Mouse (Mus musculus) embryonic facial prominence, embryonic 12.5 days (tissue): ENCODE data around the gene Calml4. TPM values are rescaled to one million over a fixed set of nuclear protein-coding genes. Genes with fewer than 3 reads are reported as not detected.
"Not testable (repeated sequence)": the region's sequence is repeated elsewhere in the genome, so short reads cannot be mapped to it uniquely, and the experiment has no call there.

Experiments
- ATAC-seq: fragments of 200-750 bp; cut with Nextera tagmentation; 2 replicates; pipeline ENCODE4 v1.8.0; 2017; ENCODE audit not compliant: insufficient number of reproducible peaks, insufficient read depth, low FRiP score, low TSS enrichment
- H3K27ac ChIP-seq: fragments of 300-500 bp; sonication (generic); 2 replicates; pipeline ENCODE4 v1.5.1; 2016; ENCODE audit warnings: mild to moderate bottlenecking
- H3K27me3 ChIP-seq: fragments of 300-500 bp; sonication (generic); 2 replicates; pipeline ENCODE4 v1.6.1; 2016; ENCODE audit warnings: mild to moderate bottlenecking, moderate library complexity
- H3K36me3 ChIP-seq: fragments of 300-500 bp; sonication (generic); 2 replicates; pipeline ENCODE4 v1.6.1; 2016; ENCODE audit warnings: mild to moderate bottlenecking
- H3K4me1 ChIP-seq: fragments of 300-500 bp; sonication (generic); 2 replicates; pipeline ENCODE4 v1.6.1; 2016
- H3K4me2 ChIP-seq: fragments of 300-500 bp; sonication (generic); replicated peaks from 2 replicates; pipeline ENCODE4 v1.6.1; 2016; ENCODE audit warnings: mild to moderate bottlenecking, moderate library complexity
- H3K4me3 ChIP-seq: fragments of 300-500 bp; sonication (generic); 2 replicates; pipeline ENCODE4 v1.5.1; 2016; ENCODE audit warnings: mild to moderate bottlenecking
- H3K9ac ChIP-seq: fragments of 300-500 bp; sonication (generic); 2 replicates; pipeline ENCODE4 v1.6.1; 2016; ENCODE audit warnings: mild to moderate bottlenecking, moderate library complexity
- H3K9me3 ChIP-seq: fragments of 300-500 bp; sonication (generic); 2 replicates; pipeline ENCODE4 v1.6.1; 2016; ENCODE audit warnings: mild to moderate bottlenecking, moderate library complexity
- WGBS: fragments of 180-500 bp; shearing (Covaris S2); methylation state at CpG from one replicate; pipeline ENCODE4 v1.1.7; 2016; 5-methylcytosine and 5-hydroxymethylcytosine counted together
- polyA plus RNA-seq: library from polyadenylated mRNA; unstranded; fragments of >200 nt; fragmentation: Nextera tagmentation; extraction: Ambion mirVana; gene quantifications from 2 replicates; pipeline ENCODE4 v1.2.1, GENCODE M21; 2016

Gene Calml4
- polyA plus RNA-seq, 1 experiment from 2014 or later = 4.5 TPM

GRCm38 (mm10) chr9:62860102-62860501 lies 2.2 kb downstream of the Calml4 start:
- H3K27me3 ChIP-seq, H3K4me3 ChIP-seq, H3K4me2 ChIP-seq, ATAC-seq, H3K27ac ChIP-seq, H3K9ac ChIP-seq, H3K36me3 ChIP-seq, H3K9me3 ChIP-seq: not testable (repeated sequence)
- 59% methylated on average over 7 of the region's 7 CpGs for WGBS
- peaks cover 22% of the 10 kb centered on the region for H3K4me1 ChIP-seq

GRCm38 (mm10) chr9:62860866-62861265 lies 3.0 kb downstream of the Calml4 start:
- H3K36me3 ChIP-seq = no peaks in the 10 kb centered on the region
- no peaks in the 10 kb centered on the region for H3K9me3 ChIP-seq
- ATAC-seq = no peak
- H3K4me3 ChIP-seq = no peak overlapping the region
- no peak overlapping the region for H3K9ac ChIP-seq
- no peaks in the 10 kb centered on the region for H3K27me3 ChIP-seq
- WGBS = 48% methylated on average over 4 of the region's 4 CpGs
- H3K4me1 ChIP-seq = peaks cover 22% of the 10 kb centered on the region
- no peak overlapping the region for H3K4me2 ChIP-seq
- no peak overlapping the region for H3K27ac ChIP-seq

DNA sequence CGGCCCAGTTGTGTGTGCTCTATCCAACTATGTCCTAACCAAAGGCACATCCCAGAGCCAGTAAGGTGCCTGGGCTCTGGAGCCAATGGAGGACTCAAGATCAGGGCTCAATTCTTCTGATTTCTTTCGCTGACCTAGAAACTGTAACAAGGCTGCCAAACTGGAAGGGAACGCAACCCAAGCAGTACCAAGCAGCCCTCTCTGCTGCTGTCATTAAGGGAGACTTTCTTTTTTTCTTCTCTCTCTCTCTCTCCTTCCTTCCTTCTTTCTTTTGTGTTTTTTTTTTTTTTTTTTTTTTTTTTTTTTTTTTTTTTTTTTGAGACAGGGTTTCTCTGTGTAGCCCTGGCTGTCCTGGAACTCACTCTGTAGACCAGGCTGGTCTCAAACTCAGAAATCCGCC lies 11.4 kb downstream of the Calml4 start:
- H3K4me1 ChIP-seq, H3K4me3 ChIP-seq, ATAC-seq, H3K36me3 ChIP-seq, H3K9ac ChIP-seq, H3K4me2 ChIP-seq, H3K9me3 ChIP-seq, H3K27me3 ChIP-seq, H3K27ac ChIP-seq: not testable (repeated sequence)
- WGBS = 94% methylated on average over 3 of the region's 4 CpGs

- H3K4me2 ChIP-seq = no peak overlapping the region
- no peaks in the 10 kb centered on the region for H3K27me3 ChIP-seq
- no peak overlapping the region for H3K27ac ChIP-seq
- no peaks in the 10 kb centered on the region for H3K4me1 ChIP-seq
- ATAC-seq = no peak
- no peaks in the 10 kb centered on the region for H3K9me3 ChIP-seq
- H3K9ac ChIP-seq = no peak overlapping the region
- H3K4me3 ChIP-seq = no peak overlapping the region
- no peaks in the 10 kb centered on the region for H3K36me3 ChIP-seq
These were observed 12.8 kb downstream of the Calml4 start for GRCm38 (mm10) chr9:62870728-62871127.

- H3K9me3 ChIP-seq = no peaks in the 10 kb centered on the region
- no peaks in the 10 kb centered on the region for H3K27me3 ChIP-seq
- H3K4me2 ChIP-seq = no peak overlapping the region
- no peak overlapping the region for H3K4me3 ChIP-seq
- no peak overlapping the region for H3K27ac ChIP-seq
- H3K9ac ChIP-seq = no peak overlapping the region
- WGBS = 82% methylated on average over 7 of the region's 7 CpGs
- peaks cover 17% of the 10 kb centered on the region for H3K36me3 ChIP-seq
- H3K4me1 ChIP-seq = no peaks in the 10 kb centered on the region
- no peak for ATAC-seq
These were observed 19.2 kb downstream of the Calml4 start for GRCm38 (mm10) chr9:62876966-62877616.

GRCm38 (mm10) chr9:62877825-62878224 lies 19.9 kb downstream of the Calml4 start:
- Histone ChIP-seq H3K9me3 (no peaks in the 10 kb centered on the region), H3K27ac (no peak overlapping the region), H3K27me3 (no peaks in the 10 kb centered on the region), H3K4me3 (no peak overlapping the region), H3K4me2 (no peak overlapping the region), H3K9ac (no peak overlapping the region), H3K4me1 (no peaks in the 10 kb centered on the region), H3K36me3 (peaks cover 22% of the 10 kb centered on the region)
- ATAC-seq = no peak
- 88% methylated on average over 2 of the region's 2 CpGs for WGBS

DNA sequence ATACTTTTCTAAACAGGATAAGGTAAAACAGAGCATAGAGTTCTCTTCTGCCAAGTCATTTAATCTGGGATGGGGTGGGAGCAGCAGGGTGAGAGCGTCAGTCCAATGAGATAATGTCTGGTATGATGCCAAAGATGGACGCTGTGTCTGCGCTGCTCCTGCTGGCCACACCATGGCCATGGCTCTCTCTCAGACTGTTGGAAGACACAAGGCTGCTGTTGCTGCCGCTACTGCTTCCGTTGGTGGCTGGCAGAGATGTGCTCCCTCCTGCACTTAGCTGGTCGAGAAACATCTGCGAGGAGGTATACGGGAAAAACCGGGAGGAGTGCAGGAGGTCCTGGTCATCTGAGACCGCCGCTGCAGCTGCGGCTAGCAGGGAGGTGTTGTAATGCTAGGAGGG lies 24.0 kb downstream of the Calml4 start:
- Histone ChIP-seq H3K9ac (no peak overlapping the region), H3K27me3 (no peaks in the 10 kb centered on the region), H3K9me3 (no peaks in the 10 kb centered on the region), H3K36me3 (peaks cover 50% of the 10 kb centered on the region), H3K27ac (no peak overlapping the region), H3K4me3 (no peak overlapping the region), H3K4me1 (no peaks in the 10 kb centered on the region), H3K4me2 (no peak overlapping the region)
- no peak for ATAC-seq
- 78% methylated on average over 12 of the region's 12 CpGs for WGBS

- Histone ChIP-seq H3K27me3 (no peaks in the 10 kb centered on the region), H3K9ac (no peak overlapping the region), H3K4me1 (no peaks in the 10 kb centered on the region), H3K36me3 (peaks cover 26% of the 10 kb centered on the region), H3K4me2 (no peak overlapping the region), H3K9me3 (no peaks in the 10 kb centered on the region), H3K4me3 (no peak overlapping the region), H3K27ac (no peak overlapping the region)
- no peak for ATAC-seq
- WGBS = 71% methylated on average over 1 of the region's 1 CpGs
These were observed 36.6 kb downstream of the Calml4 start for GRCm38 (mm10) chr9:62894486-62894885.

DNA sequence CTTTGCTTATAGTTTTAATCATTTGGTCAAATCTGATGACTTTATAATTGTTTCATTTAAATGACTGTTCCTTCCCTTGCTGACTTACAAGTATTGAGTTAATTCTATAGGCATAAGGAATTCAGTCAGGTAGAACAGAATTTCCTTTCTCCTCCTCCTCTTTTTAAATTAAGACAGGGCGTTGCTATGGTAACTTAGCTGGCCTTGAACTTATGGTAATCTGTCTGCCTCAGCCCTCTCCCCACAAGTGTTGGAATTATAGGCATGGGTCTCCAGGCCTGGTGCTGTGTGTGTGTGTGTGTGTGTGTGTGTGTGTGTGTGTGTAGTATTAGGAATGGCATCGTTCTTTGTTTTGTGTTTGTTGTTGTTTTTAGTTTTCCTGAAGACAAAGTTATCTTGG lies 43.9 kb downstream of the Calml4 start:
- no peak overlapping the region for H3K4me2 ChIP-seq
- no peaks in the 10 kb centered on the region for H3K27me3 ChIP-seq
- no peaks in the 10 kb centered on the region for H3K4me1 ChIP-seq
- no peak overlapping the region for H3K9ac ChIP-seq
- no peak overlapping the region for H3K4me3 ChIP-seq
- no peak for ATAC-seq
- H3K27ac ChIP-seq = no peak overlapping the region
- peaks cover 17% of the 10 kb centered on the region for H3K36me3 ChIP-seq
- no peaks in the 10 kb centered on the region for H3K9me3 ChIP-seq
- WGBS = 92% methylated on average over 2 of the region's 2 CpGs

- Histone ChIP-seq H3K36me3 (peaks cover 17% of the 10 kb centered on the region), H3K4me1 (no peaks in the 10 kb centered on the region), H3K9ac (no peak overlapping the region), H3K9me3 (no peaks in the 10 kb centered on the region), H3K4me2 (no peak overlapping the region), H3K27me3 (no peaks in the 10 kb centered on the region), H3K27ac (no peak overlapping the region), H3K4me3 (no peak overlapping the region)
- 97% methylated on average over 2 of the region's 2 CpGs for WGBS
- ATAC-seq = no peak
These were observed 46.0 kb downstream of the Calml4 start for GRCm38 (mm10) chr9:62903841-62904240.

- peaks cover 22% of the 10 kb centered on the region for H3K36me3 ChIP-seq
- WGBS = 96% methylated on average over 8 of the region's 8 CpGs
- H3K4me2 ChIP-seq = no peak overlapping the region
- H3K9ac ChIP-seq = no peak overlapping the region
- no peaks in the 10 kb centered on the region; the same call in 1 of the 2 replicates for H3K4me1 ChIP-seq
- no peak for ATAC-seq
- no peaks in the 10 kb centered on the region for H3K27me3 ChIP-seq
- H3K4me3 ChIP-seq = no peak overlapping the region
- no peaks in the 10 kb centered on the region for H3K9me3 ChIP-seq
- no peak overlapping the region for H3K27ac ChIP-seq
These were observed 47.2 kb downstream of the Calml4 start for GRCm38 (mm10) chr9:62905039-62905438.

GRCm38 (mm10) chr9:62913390-62914069 lies 55.6 kb downstream of the Calml4 start:
- Histone ChIP-seq H3K9ac (no peak overlapping the region), H3K4me3 (no peak overlapping the region), H3K4me2 (no peak overlapping the region), H3K27me3 (no peaks in the 10 kb centered on the region), H3K4me1 (no peaks in the 10 kb centered on the region; the same call in 1 of the 2 replicates), H3K36me3 (peaks cover 31% of the 10 kb centered on the region), H3K27ac (no peak overlapping the region), H3K9me3 (no peaks in the 10 kb centered on the region)
- 82% methylated on average over 5 of the region's 5 CpGs for WGBS
- ATAC-seq = no peak
